Mouse (Mus musculus): ENCODE results near the gene Mdk.

Gene Mdk

GRCm38 (mm10) chr2:91932160-91932711, at the start of gene Mdk:
TSS of gene Mdk (minus strand) at chr2:91932297.
- DNase-seq (ENCODE audit: low read depth, low spot score) = peak; percentile 95

- DNase-seq (ENCODE audit: low read depth, low spot score) = no peak
Measured at GRCm38 (mm10) chr2:91980830-91981229, 48.7 kb upstream of the Mdk start.

- DNase-seq (ENCODE audit: low read depth, low spot score) = no peak
Measured at GRCm38 (mm10) chr2:91980245-91980644, 48.1 kb upstream of the Mdk start.

- no peak for DNase-seq (ENCODE audit: low read depth, low spot score)
Measured at GRCm38 (mm10) chr2:91978547-91978946, 46.5 kb upstream of the Mdk start.

GRCm38 (mm10) chr2:91977960-91978359, 45.9 kb upstream of the Mdk start:
- DNase-seq (ENCODE audit: low read depth, low spot score) = no peak

GRCm38 (mm10) chr2:91975581-91976541, 43.8 kb upstream of the Mdk start, which contains the start of gene Dgkz:
TSS of gene Dgkz (minus strand) at chr2:91975864.
- DNase-seq (ENCODE audit: low read depth, low spot score) = peak; percentile 63

GRCm38 (mm10) chr2:91973416-91974135, 41.5 kb upstream of the Mdk start:
- no peak for DNase-seq (ENCODE audit: low read depth, low spot score)

GRCm38 (mm10) chr2:91972121-91972566, 40.0 kb upstream of the Mdk start:
- DNase-seq (ENCODE audit: low read depth, low spot score) = peak; percentile 47

- DNase-seq (ENCODE audit: low read depth, low spot score) = no peak
Measured at GRCm38 (mm10) chr2:91971231-91972097, 39.4 kb upstream of the Mdk start.

GRCm38 (mm10) chr2:91967962-91968361, 35.9 kb upstream of the Mdk start:
- no peak for DNase-seq (ENCODE audit: low read depth, low spot score)

- no peak for DNase-seq (ENCODE audit: low read depth, low spot score)
Measured at GRCm38 (mm10) chr2:91966367-91966766, 34.3 kb upstream of the Mdk start.

GRCm38 (mm10) chr2:91965417-91965816, 33.3 kb upstream of the Mdk start:
- DNase-seq (ENCODE audit: low read depth, low spot score) = peak; percentile 43

GRCm38 (mm10) chr2:91964610-91965204, 32.6 kb upstream of the Mdk start:
- no peak for DNase-seq (ENCODE audit: low read depth, low spot score)

- DNase-seq (ENCODE audit: low read depth, low spot score) = peak; percentile 96
Measured at GRCm38 (mm10) chr2:91963443-91963932, 31.4 kb upstream of the Mdk start.

GRCm38 (mm10) chr2:91962864-91963401, 30.8 kb upstream of the Mdk start:
- peak; percentile 50 for DNase-seq (ENCODE audit: low read depth, low spot score)

- DNase-seq (ENCODE audit: low read depth, low spot score) = no peak
Measured at GRCm38 (mm10) chr2:91961901-91962761, 30.0 kb upstream of the Mdk start.

- no peak for DNase-seq (ENCODE audit: low read depth, low spot score)
Measured at GRCm38 (mm10) chr2:91960459-91960858, 28.4 kb upstream of the Mdk start.

- no peak for DNase-seq (ENCODE audit: low read depth, low spot score)
Measured at GRCm38 (mm10) chr2:91959544-91960410, 27.7 kb upstream of the Mdk start.
